Mouse (Mus musculus): ENCODE data around the gene Klk1b22.
"Not testable (repeated sequence)": the region's sequence is repeated elsewhere in the genome, so short reads cannot be mapped to it uniquely, and the experiment has no call there.

GRCm38 (mm10) chr7:44102028-44102427 is 10.4 kb upstream of the Klk1b22 start, which contains the start of gene Klk1b21:
- not testable (repeated sequence) for TF ChIP-seq GATA1 (IDR thresholded peaks at IDR 0.05; ENCODE audit: borderline replicate concordance, low read length); POLR2AphosphoS5 (IDR thresholded peaks at IDR 0.05; ENCODE audit: insufficient replicate concordance, low read depth, low read length); TAL1 (conservative IDR thresholded peaks at IDR 0.05; ENCODE audit: low read depth, low read length)
